Mouse (Mus musculus) intestine, embryonic 15.5 days (tissue): ENCODE data around the gene Ntrk1. TPM values are rescaled to one million over a fixed set of nuclear protein-coding genes. Genes with fewer than 3 reads are reported as not detected.

Experiments
- ATAC-seq: fragments of 200-750 bp; cut with Nextera tagmentation; 2 replicates; pipeline ENCODE4 v1.8.0; 2017; ENCODE audit warnings: moderate TSS enrichment, moderate library complexity
- H3K27ac ChIP-seq: fragments of 300-500 bp; sonication (generic); 2 replicates; pipeline ENCODE4 v1.5.1; 2015; ENCODE audit warnings: mild to moderate bottlenecking, inconsistent platforms
- H3K27me3 ChIP-seq: fragments of 300-500 bp; sonication (generic); replicated peaks from 2 replicates; pipeline ENCODE4 v1.6.1; 2015; ENCODE audit warnings: inconsistent platforms
- H3K36me3 ChIP-seq: fragments of 300-500 bp; sonication (generic); 2 replicates; pipeline ENCODE4 v1.6.1; 2015; ENCODE audit warnings: inconsistent platforms
- H3K4me1 ChIP-seq: fragments of 300-500 bp; sonication (generic); replicated peaks from 2 replicates; pipeline ENCODE4 v1.6.1; 2015; ENCODE audit warnings: inconsistent platforms
- H3K4me2 ChIP-seq: fragments of 300-500 bp; sonication (generic); replicated peaks from 2 replicates; pipeline ENCODE4 v1.6.1; 2015; ENCODE audit warnings: mild to moderate bottlenecking, inconsistent platforms
- H3K4me3 ChIP-seq: fragments of 300-500 bp; sonication (generic); replicated peaks from 2 replicates; pipeline ENCODE4 v1.5.1; 2015; ENCODE audit warnings: inconsistent platforms
- H3K9ac ChIP-seq: fragments of 300-500 bp; sonication (generic); 2 replicates; pipeline ENCODE4 v1.6.1; 2015; ENCODE audit warnings: inconsistent platforms
- H3K9me3 ChIP-seq: fragments of 300-500 bp; sonication (generic); 2 replicates; pipeline ENCODE4 v1.6.1; 2016; ENCODE audit warnings: inconsistent platforms
- WGBS: fragments of 180-500 bp; shearing (Covaris S2); methylation state at CpG from one replicate; pipeline ENCODE4 v1.1.7; 2015; 5-methylcytosine and 5-hydroxymethylcytosine counted together
- polyA plus RNA-seq: library from polyadenylated mRNA; unstranded; fragments of >200 nt; fragmentation: Nextera tagmentation; extraction: Ambion mirVana; gene quantifications from 2 replicates; pipeline ENCODE4 v1.2.1, GENCODE M21; 2015

Ntrk1 gene
- polyA plus RNA-seq, 1 experiment from 2014 or later, result 3.2 TPM

- no peak for ATAC-seq
- H3K9me3 ChIP-seq, result no peaks in the 10 kb centered on the region
- no peak overlapping the region for H3K27ac ChIP-seq
- WGBS, result 39% methylated on average over 2 of the region's 2 CpGs
- H3K36me3 ChIP-seq, result no peaks in the 10 kb centered on the region
- no peak overlapping the region for H3K9ac ChIP-seq
- H3K4me1 ChIP-seq, result peaks cover 4% of the 10 kb centered on the region; the same call in 1 of the 2 replicates
- H3K27me3 ChIP-seq, result peaks cover 11% of the 10 kb centered on the region
- no peak overlapping the region for H3K4me2 ChIP-seq
- no peak overlapping the region for H3K4me3 ChIP-seq
These were observed 15.9 kb downstream of the Ntrk1 start for GRCm38 (mm10) chr3:87779086-87779485.

GRCm38 (mm10) chr3:87778283-87778682 is 16.7 kb downstream of the Ntrk1 start:
- H3K4me1 ChIP-seq, result peaks cover 4% of the 10 kb centered on the region; the same call in 1 of the 2 replicates
- no peak overlapping the region for H3K27ac ChIP-seq
- no peak for ATAC-seq
- H3K4me2 ChIP-seq, result no peak overlapping the region
- H3K9me3 ChIP-seq, result no peaks in the 10 kb centered on the region
- 57% methylated on average over 23 of the region's 23 CpGs for WGBS
- peaks cover 11% of the 10 kb centered on the region for H3K27me3 ChIP-seq
- no peaks in the 10 kb centered on the region for H3K36me3 ChIP-seq
- H3K9ac ChIP-seq, result no peak overlapping the region
- H3K4me3 ChIP-seq, result no peak overlapping the region

GRCm38 (mm10) chr3:87771088-87771487 is 23.9 kb downstream of the Ntrk1 start:
- no peaks in the 10 kb centered on the region for H3K27me3 ChIP-seq
- 25% methylated on average over 6 of the region's 6 CpGs for WGBS
- H3K9ac ChIP-seq, result no peak overlapping the region
- no peaks in the 10 kb centered on the region for H3K9me3 ChIP-seq
- peaks cover 22% of the 10 kb centered on the region for H3K4me1 ChIP-seq
- no peak overlapping the region for H3K27ac ChIP-seq
- no peak overlapping the region for H3K4me3 ChIP-seq
- H3K36me3 ChIP-seq, result no peaks in the 10 kb centered on the region
- H3K4me2 ChIP-seq, result no peak overlapping the region
- peak; percentile 37 for ATAC-seq

GRCm38 (mm10) chr3:87770280-87770679 is 24.7 kb downstream of the Ntrk1 start:
- Histone ChIP-seq H3K4me1 (peaks cover 29% of the 10 kb centered on the region), H3K27ac (no peak overlapping the region), H3K4me3 (no peak overlapping the region), H3K27me3 (no peaks in the 10 kb centered on the region), H3K4me2 (no peak overlapping the region), H3K9me3 (no peaks in the 10 kb centered on the region), H3K36me3 (no peaks in the 10 kb centered on the region), H3K9ac (no peak overlapping the region)
- 0% methylated on average over 4 of the region's 4 CpGs for whole genome bisulfite sequencing
- no peak for ATAC-seq

- Histone ChIP-seq H3K36me3 (no peaks in the 10 kb centered on the region), H3K4me1 (peaks cover 36% of the 10 kb centered on the region)
These were observed 25.5 kb downstream of the Ntrk1 start for GRCm38 (mm10) chr3:87769506-87769905.

GRCm38 (mm10) chr3:87768844-87769243 is 26.1 kb downstream of the Ntrk1 start:
- no peaks in the 10 kb centered on the region for H3K27me3 ChIP-seq
- H3K4me1 ChIP-seq, result peaks cover 43% of the 10 kb centered on the region
- H3K9me3 ChIP-seq, result no peaks in the 10 kb centered on the region
- H3K36me3 ChIP-seq, result no peaks in the 10 kb centered on the region
- H3K9ac ChIP-seq, result peak overlapping the region; percentile 50
- H3K4me3 ChIP-seq, result peak overlapping the region; percentile 57
- peak; percentile 73 for ATAC-seq
- H3K4me2 ChIP-seq, result peak overlapping the region; percentile 67
- under 1% methylated on average over 36 of the region's 37 CpGs for WGBS
- peak overlapping the region; percentile 59 for H3K27ac ChIP-seq

More at GRCm38 (mm10) chr3:87769506-87769905, 25.5 kb downstream of the Ntrk1 start:
- no peak overlapping the region for H3K9ac ChIP-seq
- no peak for ATAC-seq
- no peaks in the 10 kb centered on the region for H3K9me3 ChIP-seq
- no peaks in the 10 kb centered on the region for H3K27me3 ChIP-seq
- WGBS, result 76% methylated on average over 8 of the region's 8 CpGs
- H3K4me2 ChIP-seq, result no peak overlapping the region
- no peak overlapping the region for H3K4me3 ChIP-seq
- H3K27ac ChIP-seq, result no peak overlapping the region

GRCm38 (mm10) chr3:87768431-87768830 is 26.5 kb downstream of the Ntrk1 start:
- Histone ChIP-seq H3K4me1 (peaks cover 47% of the 10 kb centered on the region), H3K9me3 (no peaks in the 10 kb centered on the region)
- 29% methylated on average over 6 of the region's 6 CpGs for WGBS

GRCm38 (mm10) chr3:87767764-87768163 is 27.2 kb downstream of the Ntrk1 start:
- Histone ChIP-seq H3K27ac (peak overlapping the region; percentile 59), H3K4me2 (peak overlapping the region; percentile 67), H3K9ac (peak overlapping the region; percentile 50), H3K9me3 (no peaks in the 10 kb centered on the region), H3K36me3 (no peaks in the 10 kb centered on the region), H3K4me1 (peaks cover 52% of the 10 kb centered on the region), H3K27me3 (no peaks in the 10 kb centered on the region), H3K4me3 (peak overlapping the region; percentile 57)
- WGBS, result 75% methylated on average over 8 of the region's 8 CpGs
- no peak for ATAC-seq

More at GRCm38 (mm10) chr3:87768431-87768830, 26.5 kb downstream of the Ntrk1 start:
- peak overlapping the region; percentile 67 for H3K4me2 ChIP-seq
- H3K4me3 ChIP-seq, result peak overlapping the region; percentile 57
- no peak for ATAC-seq
- peak overlapping the region; percentile 50 for H3K9ac ChIP-seq
- peak overlapping the region; percentile 59 for H3K27ac ChIP-seq
- no peaks in the 10 kb centered on the region for H3K27me3 ChIP-seq
- H3K36me3 ChIP-seq, result no peaks in the 10 kb centered on the region

- WGBS, result 85% methylated on average over 3 of the region's 3 CpGs
- H3K27me3 ChIP-seq, result no peaks in the 10 kb centered on the region
- no peak for ATAC-seq
- peak overlapping the region; percentile 95; the same call in 1 of the 2 replicates for H3K27ac ChIP-seq
- no peak overlapping the region for H3K9ac ChIP-seq
- H3K36me3 ChIP-seq, result no peaks in the 10 kb centered on the region
- peak overlapping the region; percentile 58 for H3K4me2 ChIP-seq
- H3K9me3 ChIP-seq, result no peaks in the 10 kb centered on the region
- no peak overlapping the region for H3K4me3 ChIP-seq
- H3K4me1 ChIP-seq, result peaks cover 66% of the 10 kb centered on the region
These were observed 28.7 kb downstream of the Ntrk1 start for GRCm38 (mm10) chr3:87766284-87766667.

- ATAC-seq, result no peak
- Histone ChIP-seq H3K9ac (0 out of 2 replicates have a peak overlapping the region, but pooled peaks have one; percentile 21), H3K27me3 (no peaks in the 10 kb centered on the region), H3K4me3 (no peak overlapping the region), H3K4me1 (peaks cover 65% of the 10 kb centered on the region), H3K27ac (peak overlapping the region; percentile 95), H3K4me2 (peak overlapping the region; percentile 58), H3K36me3 (no peaks in the 10 kb centered on the region), H3K9me3 (no peaks in the 10 kb centered on the region)
- WGBS, result 70% methylated on average over 5 of the region's 5 CpGs
These were observed 29.2 kb downstream of the Ntrk1 start for GRCm38 (mm10) chr3:87765631-87766283.

- WGBS, result 23% methylated on average over 10 of the region's 10 CpGs
- H3K4me3 ChIP-seq, result peak overlapping the region; percentile 18; the same call in 1 of the 2 replicates
- peak overlapping the region; percentile 21 for H3K9ac ChIP-seq
- H3K36me3 ChIP-seq, result no peaks in the 10 kb centered on the region
- peak overlapping the region; percentile 58 for H3K4me2 ChIP-seq
- ATAC-seq, result peak; percentile 21
- peaks cover 64% of the 10 kb centered on the region for H3K4me1 ChIP-seq
- peak overlapping the region; percentile 95 for H3K27ac ChIP-seq
- H3K9me3 ChIP-seq, result no peaks in the 10 kb centered on the region
- H3K27me3 ChIP-seq, result no peaks in the 10 kb centered on the region
These were observed 29.9 kb downstream of the Ntrk1 start for GRCm38 (mm10) chr3:87765091-87765490.

- no peaks in the 10 kb centered on the region for H3K36me3 ChIP-seq
- H3K4me1 ChIP-seq, result peaks cover 64% of the 10 kb centered on the region
- H3K4me2 ChIP-seq, result peak overlapping the region; percentile 58
- WGBS, result 17% methylated on average over 10 of the region's 10 CpGs
- H3K9me3 ChIP-seq, result no peaks in the 10 kb centered on the region
- peak overlapping the region; percentile 18; the same call in 1 of the 2 replicates for H3K4me3 ChIP-seq
- H3K27me3 ChIP-seq, result no peaks in the 10 kb centered on the region
- H3K9ac ChIP-seq, result peak overlapping the region; percentile 32
- H3K27ac ChIP-seq, result peak overlapping the region; percentile 95
- peak; percentile 1; the same call in 1 of the 2 replicates for ATAC-seq
These were observed 30.5 kb downstream of the Ntrk1 start for GRCm38 (mm10) chr3:87764506-87764905.
